Mouse (Mus musculus): ENCODE measurements around the gene Car10.
"Not testable (repeated sequence)": the region's sequence is repeated elsewhere in the genome, so short reads cannot be mapped to it uniquely, and the experiment has no call there.

Gene Car10

GRCm38 (mm10) chr11:93401167-93401566 is 303.3 kb downstream of the Car10 start:
- DNase-seq: not testable (repeated sequence)

GRCm38 (mm10) chr11:93407981-93408380 is 310.2 kb downstream of the Car10 start:
- no peak for DNase-seq

DNA sequence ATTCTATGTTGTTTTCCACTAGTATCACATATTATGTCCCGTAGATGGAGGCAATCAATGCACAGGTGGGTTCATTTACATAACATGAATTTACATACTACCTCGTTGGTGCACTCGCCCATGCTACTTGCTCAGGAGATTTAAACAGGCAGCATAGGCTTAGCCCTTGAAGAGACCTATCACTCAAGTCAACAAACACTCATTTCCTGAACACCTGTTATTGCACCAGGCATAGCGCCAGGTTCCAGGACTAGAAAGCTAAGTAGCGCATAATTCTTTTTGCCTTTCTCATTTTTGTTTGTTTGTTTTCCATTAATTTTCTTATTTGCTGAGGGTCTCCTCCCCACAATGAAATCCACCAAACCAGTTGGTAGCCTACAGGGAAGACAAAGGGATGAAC is 333.7 kb downstream of the Car10 start:
- no peak for DNase-seq

GRCm38 (mm10) chr11:93434997-93435915 is 337.4 kb downstream of the Car10 start:
- DNase-seq: peak; percentile 3

DNA sequence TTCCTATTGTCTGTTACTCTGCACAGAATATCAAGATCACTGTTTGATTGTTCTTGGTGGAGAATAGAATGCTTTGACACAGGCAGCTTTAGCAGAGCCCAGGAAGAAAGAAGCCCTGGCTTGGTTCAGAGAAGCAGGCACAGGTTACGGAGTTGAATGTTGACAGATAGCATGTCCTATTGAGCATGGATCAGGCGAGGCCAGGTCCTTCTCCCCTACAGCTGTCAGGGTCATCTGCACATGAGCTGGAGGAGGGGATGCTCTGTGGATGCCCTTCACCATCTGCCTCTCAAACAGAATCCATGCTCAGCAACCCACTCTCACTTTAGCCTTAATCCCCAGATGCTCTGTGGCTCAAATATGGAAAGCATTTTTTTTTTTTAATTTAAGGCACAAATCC is 339.1 kb downstream of the Car10 start:
- DNase-seq: no peak

- no peak for DNase-seq
Measured at GRCm38 (mm10) chr11:93440466-93440865, 342.6 kb downstream of the Car10 start.

DNA sequence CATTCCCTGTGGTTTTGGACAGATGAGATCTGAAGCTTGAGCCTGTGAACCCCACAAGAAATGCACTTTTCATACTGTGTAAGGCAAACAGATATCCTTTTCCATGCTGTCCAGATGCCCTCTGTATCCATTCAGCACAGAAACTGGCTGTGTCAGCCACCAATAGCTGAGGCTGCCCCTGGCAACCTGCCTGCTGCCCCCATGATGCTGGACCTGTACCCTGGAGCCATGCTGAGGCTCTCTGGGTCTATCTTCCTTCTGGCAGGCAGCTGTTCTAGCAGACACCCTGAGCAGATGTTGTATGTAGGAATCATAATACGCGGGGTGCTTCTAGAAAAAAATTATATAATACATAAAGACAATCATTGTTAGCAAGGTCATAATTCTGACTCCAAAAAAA is 345.9 kb downstream of the Car10 start:
- no peak for DNase-seq

DNA sequence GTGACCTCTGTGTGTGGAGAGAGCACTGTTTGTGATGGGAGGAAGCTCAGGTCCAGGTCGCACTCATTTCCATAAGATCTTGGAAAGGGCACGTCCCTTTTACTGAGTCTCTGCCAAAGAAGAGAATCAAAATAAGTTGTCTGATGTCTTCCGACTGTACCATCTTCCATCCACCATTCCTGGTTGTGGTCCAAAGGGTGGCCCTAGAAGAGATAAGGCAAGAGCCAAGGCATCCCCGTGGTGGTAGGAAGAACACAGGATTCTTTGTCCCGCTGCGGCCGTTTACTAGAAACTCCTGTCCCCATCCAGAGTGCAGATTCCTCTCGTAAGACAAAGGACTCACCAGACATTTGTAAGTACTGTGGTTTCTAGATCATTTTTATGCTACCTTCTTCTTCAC is 346.9 kb downstream of the Car10 start:
- no peak for DNase-seq

DNA sequence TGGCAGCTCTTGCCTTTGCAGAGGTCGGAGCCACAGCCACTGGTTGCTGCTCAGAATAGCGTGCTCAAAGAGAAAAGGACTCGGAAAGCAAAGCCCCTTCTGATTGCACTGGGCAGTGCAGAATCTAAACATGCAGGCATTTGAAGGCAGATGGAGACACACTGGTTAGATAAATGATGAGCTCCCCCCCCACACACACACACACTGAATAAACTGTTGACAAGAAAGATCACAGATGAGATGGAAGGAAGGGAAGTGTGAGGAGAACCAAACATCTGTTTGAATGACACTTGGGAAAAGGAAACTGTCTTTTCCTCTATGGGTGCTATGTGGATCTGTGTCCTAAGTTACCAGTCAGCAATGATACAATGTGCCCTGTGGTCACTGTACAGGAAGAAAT is 349.7 kb downstream of the Car10 start:
- DNase-seq: no peak

GRCm38 (mm10) chr11:93448290-93449256 is 350.7 kb downstream of the Car10 start:
- DNase-seq: no peak

- DNase-seq: no peak
Measured at GRCm38 (mm10) chr11:93450535-93450934, 352.7 kb downstream of the Car10 start.

DNA sequence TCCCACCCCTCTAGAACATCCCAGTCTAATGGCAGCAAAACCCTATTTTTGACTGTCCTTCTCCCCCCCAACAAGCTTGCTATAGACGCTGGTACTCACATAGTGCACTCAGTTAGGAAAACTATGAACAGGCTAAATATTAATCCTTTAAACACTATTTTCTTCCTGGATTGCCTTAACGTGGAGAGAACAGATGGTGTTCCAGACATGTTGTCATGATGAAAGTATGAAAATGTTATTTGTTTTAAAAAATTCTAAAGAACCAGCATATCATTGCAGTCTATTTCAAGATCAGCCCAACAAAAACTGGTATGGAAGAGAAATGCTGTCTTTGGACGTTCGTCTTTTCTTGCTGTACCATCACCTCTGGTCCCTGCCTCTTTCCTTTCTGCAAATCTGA is 368.4 kb downstream of the Car10 start:
- DNase-seq: no peak

GRCm38 (mm10) chr11:93467711-93468110 is 369.9 kb downstream of the Car10 start:
- DNase-seq: no peak

DNA sequence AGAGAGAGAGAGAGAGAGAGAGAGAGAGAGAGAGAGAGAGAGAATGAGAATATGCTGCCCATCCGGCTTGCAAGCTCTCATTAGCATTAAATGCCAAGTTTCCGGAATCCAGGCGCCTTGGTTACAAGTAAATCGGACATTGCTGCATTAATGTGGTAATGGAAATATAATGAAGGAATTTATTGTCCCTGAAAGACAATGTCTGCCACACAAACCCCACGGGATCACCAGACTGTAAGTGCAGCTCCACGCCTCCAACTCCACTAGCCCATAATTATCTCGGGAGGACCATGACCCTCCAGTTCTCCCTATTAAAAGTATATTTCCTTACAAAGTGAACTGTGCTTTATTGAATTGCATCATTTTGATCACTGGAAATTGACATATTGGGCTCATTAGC is 372.9 kb downstream of the Car10 start:
- DNase-seq: no peak

DNA sequence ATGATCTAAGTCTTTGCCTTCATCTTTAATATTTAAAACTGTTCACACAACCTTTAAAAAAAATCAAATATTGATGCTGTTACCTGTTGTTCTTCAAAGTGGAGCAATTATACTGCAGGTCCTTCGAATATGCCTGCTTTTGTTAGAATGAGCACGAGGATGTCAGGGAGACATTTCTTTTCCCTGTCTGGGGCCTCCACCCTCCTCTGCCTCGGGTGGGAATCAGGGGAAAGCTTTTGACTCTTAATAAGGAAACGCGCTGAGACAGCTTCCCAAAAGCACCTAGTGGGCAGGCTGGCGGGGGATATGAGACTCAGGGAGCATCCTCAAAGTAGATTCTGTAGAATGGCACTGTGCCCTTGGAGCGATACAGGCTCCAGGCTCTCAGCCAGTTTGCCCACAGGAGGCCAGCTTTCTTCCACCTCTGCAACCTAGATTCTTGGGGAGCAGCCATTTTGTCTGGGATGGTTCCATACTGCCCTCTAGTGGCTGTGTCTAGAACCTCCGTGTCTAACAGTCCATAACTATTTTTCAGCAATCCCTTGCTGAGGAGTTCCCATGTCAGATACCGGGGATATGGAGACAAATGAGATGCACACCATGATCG is 373.8 kb downstream of the Car10 start:
- DNase-seq: peak; percentile 4

- DNase-seq: no peak
Measured at GRCm38 (mm10) chr11:93484661-93485060, 386.8 kb downstream of the Car10 start.

DNA sequence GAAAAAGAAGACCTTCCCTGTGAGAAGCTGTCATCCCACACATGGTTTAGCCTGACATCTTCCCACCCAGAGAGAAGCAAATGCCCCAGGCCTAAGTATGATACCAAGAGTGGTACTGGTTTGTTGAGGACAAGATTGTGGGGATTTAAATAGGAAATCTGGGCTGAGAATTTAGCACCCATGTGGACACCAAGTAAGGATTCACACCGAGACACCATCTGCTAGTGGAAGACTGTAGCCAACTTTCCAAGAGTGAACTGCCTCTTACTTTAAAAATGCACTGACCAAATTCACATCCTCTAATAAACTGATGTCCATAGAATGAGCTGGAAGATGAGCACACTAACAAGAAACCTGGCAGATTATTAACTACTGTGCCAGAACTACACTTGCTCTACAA is 389.2 kb downstream of the Car10 start:
- no peak for DNase-seq

- DNase-seq: no peak
Measured at GRCm38 (mm10) chr11:93487913-93488604, 390.2 kb downstream of the Car10 start.

DNA sequence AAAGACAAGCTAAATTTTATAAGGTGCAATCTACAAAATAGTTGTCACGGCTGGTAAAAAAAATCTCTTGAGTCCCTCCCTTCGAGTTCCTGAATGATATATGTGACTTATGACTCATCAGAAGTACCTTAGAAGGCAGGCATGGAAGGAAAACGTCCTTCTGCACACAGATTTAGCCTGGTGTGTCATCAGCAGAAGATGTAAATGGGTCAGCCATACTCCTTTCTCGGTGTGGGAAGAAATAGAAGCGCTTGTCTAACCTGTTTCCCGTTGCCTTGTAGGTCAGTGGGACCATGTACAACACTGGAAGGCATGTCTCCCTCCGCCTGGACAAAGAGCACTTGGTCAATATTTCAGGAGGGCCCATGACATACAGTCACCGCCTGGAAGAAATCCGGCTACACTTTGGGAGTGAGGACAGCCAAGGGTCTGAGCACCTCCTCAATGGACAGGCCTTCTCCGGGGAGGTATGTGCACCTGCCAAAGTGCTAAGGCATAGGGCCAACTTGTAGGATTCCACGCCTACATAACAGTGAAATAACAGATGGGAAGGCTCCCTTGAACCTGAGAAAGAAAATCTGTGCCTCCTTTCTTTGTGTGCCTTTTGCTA is 392.5 kb downstream of the Car10 start:
- DNase-seq: no peak

DNA sequence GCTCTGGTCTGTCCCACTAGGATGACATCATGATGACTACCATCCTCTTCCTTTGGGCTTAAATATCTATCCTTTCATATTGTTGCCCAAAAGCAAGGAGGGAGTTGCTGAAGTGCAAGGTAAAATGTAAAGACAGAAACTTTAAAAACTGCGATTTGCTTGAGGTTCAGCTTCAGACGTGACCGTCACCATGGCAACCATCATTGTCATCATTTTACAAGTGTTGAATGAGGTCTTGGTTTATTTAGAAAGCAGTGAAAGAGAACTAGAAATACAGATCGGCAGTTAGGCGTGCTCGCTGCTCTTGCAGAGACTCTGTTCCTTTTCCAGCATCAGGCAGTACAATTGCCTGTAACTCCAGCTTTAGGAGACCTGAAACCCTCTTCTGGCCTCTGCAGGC is 400.1 kb downstream of the Car10 start:
- no peak for DNase-seq

GRCm38 (mm10) chr11:93500442-93500841 is 402.6 kb downstream of the Car10 start:
- no peak for DNase-seq

GRCm38 (mm10) chr11:93501671-93502070 is 403.8 kb downstream of the Car10 start:
- no peak for DNase-seq

All from kidney, adult 11 months (tissue).